Mouse (Mus musculus) hindbrain, embryonic 15.5 days (tissue): ENCODE measurements around the gene Pinlyp. TPM values are rescaled to one million over a fixed set of nuclear protein-coding genes. Genes with fewer than 3 reads are reported as not detected.
"Not testable (repeated sequence)": the region's sequence is repeated elsewhere in the genome, so short reads cannot be mapped to it uniquely, and the experiment has no call there.

Experiments used
- ATAC-seq: fragments of 200-750 bp; cut with Nextera tagmentation; 2 replicates; pipeline ENCODE4 v1.8.0; 2017; ENCODE audit warnings: low read depth, moderate number of reproducible peaks, moderate TSS enrichment; ENCODE audit not compliant: low FRiP score
- H3K27ac ChIP-seq: fragments of 300-500 bp; sonication (generic); replicated peaks from 2 replicates; pipeline ENCODE4 v1.5.1; 2015; ENCODE audit warnings: mild to moderate bottlenecking, inconsistent platforms
- H3K27me3 ChIP-seq: fragments of 300-500 bp; sonication (generic); 2 replicates; pipeline ENCODE4 v1.6.1; 2015; ENCODE audit warnings: control low read depth, inconsistent platforms
- H3K36me3 ChIP-seq: fragments of 300-500 bp; sonication (generic); 2 replicates; pipeline ENCODE4 v1.6.1; 2015; ENCODE audit warnings: control low read depth, inconsistent platforms
- H3K4me1 ChIP-seq: fragments of 300-500 bp; sonication (generic); replicated peaks from 2 replicates; pipeline ENCODE4 v1.6.1; 2015; ENCODE audit warnings: control low read depth, inconsistent platforms
- H3K4me2 ChIP-seq: fragments of 300-500 bp; sonication (generic); 2 replicates; pipeline ENCODE4 v1.6.1; 2015; ENCODE audit warnings: moderate library complexity, mild to moderate bottlenecking, inconsistent platforms
- H3K4me3 ChIP-seq: fragments of 300-500 bp; sonication (generic); 2 replicates; pipeline ENCODE4 v1.5.1; 2015; ENCODE audit warnings: mild to moderate bottlenecking, inconsistent platforms
- H3K9ac ChIP-seq: fragments of 300-500 bp; sonication (generic); 2 replicates; pipeline ENCODE4 v1.6.1; 2015; ENCODE audit warnings: inconsistent platforms
- H3K9me3 ChIP-seq: fragments of 300-500 bp; sonication (generic); 2 replicates; pipeline ENCODE4 v1.6.1; 2016; ENCODE audit warnings: control low read depth, inconsistent platforms
- WGBS: fragments of 180-500 bp; shearing (Covaris S2); methylation state at CpG from one replicate; pipeline ENCODE4 v1.1.7; 2015; 5-methylcytosine and 5-hydroxymethylcytosine counted together
- polyA plus RNA-seq: library from polyadenylated mRNA; unstranded; fragments of >200 nt; fragmentation: Nextera tagmentation; extraction: Ambion mirVana; gene quantifications from 2 replicates; pipeline ENCODE4 v1.2.1, GENCODE M21; 2015

Pinlyp gene
- polyA plus RNA-seq, 1 experiment from 2014 or later: 0.25 TPM

DNA sequence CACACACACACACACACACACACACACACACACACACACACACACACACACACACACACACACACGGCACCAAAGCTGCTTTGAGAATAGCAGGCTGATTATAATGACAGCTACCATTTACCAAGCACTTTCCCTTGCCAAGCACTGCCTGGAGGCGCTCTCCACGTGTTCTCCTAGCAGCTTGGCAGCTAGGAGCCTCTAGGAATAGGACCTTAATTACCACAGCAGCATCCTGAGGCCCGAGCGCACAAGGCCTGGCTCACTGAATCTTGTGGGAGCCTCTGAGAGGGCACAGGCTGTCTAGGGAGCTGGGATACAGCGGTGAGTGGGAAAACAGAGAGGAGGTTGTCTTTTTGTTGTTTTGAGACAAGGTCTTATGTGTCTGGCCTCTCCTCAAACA, 28.3 kb downstream of the Pinlyp start:
- no peak overlapping the region for H3K4me2 ChIP-seq
- 45% methylated on average over 6 of the region's 6 CpGs for WGBS
- H3K36me3 ChIP-seq: peaks cover 31% of the 10 kb centered on the region
- no peaks in the 10 kb centered on the region for H3K9me3 ChIP-seq
- H3K4me1 ChIP-seq: peaks cover 11% of the 10 kb centered on the region; the same call in 1 of the 2 replicates
- H3K9ac ChIP-seq: no peak overlapping the region
- no peak overlapping the region for H3K4me3 ChIP-seq
- no peaks in the 10 kb centered on the region for H3K27me3 ChIP-seq
- peak overlapping the region; percentile 55; the same call in 1 of the 2 replicates for H3K27ac ChIP-seq
- ATAC-seq: no peak

DNA sequence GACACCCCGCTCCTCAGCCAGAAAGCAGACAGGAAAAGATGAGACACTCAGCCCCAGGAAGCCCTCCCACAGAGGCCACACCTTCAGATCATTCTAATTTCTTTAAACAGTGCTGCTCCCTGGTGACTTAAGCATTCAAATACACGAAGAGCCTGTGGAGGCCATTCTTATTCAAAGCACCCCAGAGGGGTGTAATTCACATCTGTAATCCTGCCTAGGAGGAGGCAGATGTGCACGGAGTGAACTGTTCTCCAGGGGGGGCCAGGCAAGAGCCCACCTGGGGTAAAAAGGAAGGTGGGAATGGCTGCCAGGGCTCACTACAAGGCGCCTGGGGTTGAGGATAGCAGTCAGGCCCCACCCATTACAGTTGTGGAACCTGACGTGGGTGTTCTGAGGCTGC, 28.8 kb downstream of the Pinlyp start:
- Histone ChIP-seq H3K4me1 (peaks cover 17% of the 10 kb centered on the region; the same call in 1 of the 2 replicates), H3K27ac (0 out of 2 replicates have a peak overlapping the region, but pooled peaks have one; percentile 42), H3K4me2 (no peak overlapping the region), H3K4me3 (no peak overlapping the region), H3K27me3 (no peaks in the 10 kb centered on the region), H3K9me3 (no peaks in the 10 kb centered on the region), H3K9ac (no peak overlapping the region), H3K36me3 (peaks cover 31% of the 10 kb centered on the region)
- WGBS: 34% methylated on average over 5 of the region's 5 CpGs
- no peak for ATAC-seq

DNA sequence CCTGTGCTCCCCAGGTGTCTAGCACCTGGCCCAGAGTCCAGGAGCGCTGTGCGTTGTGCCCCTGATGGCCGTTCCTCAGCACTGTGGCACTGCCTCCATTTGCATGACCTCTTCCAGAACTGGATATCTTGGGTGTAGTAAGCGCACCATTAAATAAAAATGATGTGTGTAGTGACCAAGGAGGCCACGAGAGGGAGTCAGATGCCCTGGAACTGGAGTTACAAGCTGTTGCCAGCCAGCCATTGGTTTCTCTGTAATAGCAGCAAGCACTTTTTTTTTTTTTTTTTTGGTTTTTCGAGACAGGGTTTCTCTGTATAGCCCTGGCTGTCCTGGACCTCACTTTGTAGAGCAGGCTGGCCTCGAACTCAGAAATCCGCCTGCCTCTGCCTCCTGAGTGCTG, 29.6 kb downstream of the Pinlyp start:
- Histone ChIP-seq H3K36me3 (peaks cover 32% of the 10 kb centered on the region), H3K4me1 (peaks cover 17% of the 10 kb centered on the region; the same call in 1 of the 2 replicates)
- WGBS: 58% methylated on average over 8 of the region's 8 CpGs
- H3K4me2 ChIP-seq, H3K27me3 ChIP-seq, H3K4me3 ChIP-seq, H3K27ac ChIP-seq, H3K9ac ChIP-seq, H3K9me3 ChIP-seq: not testable (repeated sequence)
- 0 out of 2 replicates have a peak, but pooled peaks have one; percentile 8 for ATAC-seq

DNA sequence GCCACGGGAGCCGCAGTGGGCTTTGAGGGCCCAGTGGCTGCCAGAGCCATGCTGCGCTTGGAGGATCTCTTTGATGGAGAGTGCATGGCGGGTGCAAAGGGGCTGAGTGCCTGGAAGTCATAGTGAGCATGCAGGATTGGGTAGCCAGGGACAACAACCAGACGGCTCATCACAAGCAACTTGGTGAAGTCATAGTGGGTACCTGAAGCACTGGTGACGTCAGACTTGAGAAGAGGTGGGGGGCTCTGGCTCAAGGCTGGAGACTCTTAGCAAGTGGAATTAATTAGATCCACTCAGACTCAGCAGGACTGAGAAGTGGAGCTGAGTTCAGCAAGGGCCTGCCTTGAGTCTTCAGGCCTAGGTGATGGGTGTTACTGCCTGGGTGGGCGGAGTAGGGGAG, 33.6 kb downstream of the Pinlyp start, which contains the start of gene AC161166.1:
TSS of gene AC161166.1 (minus strand) at position 101 of the 400 bp plus-strand sequence.
- H3K4me1 ChIP-seq: peaks cover 40% of the 10 kb centered on the region
- H3K27me3 ChIP-seq: no peaks in the 10 kb centered on the region
- H3K9ac ChIP-seq: no peak within 1 kb of the TSS
- no peak within 1 kb of the TSS for H3K4me3 ChIP-seq
- ATAC-seq: no peak
- H3K36me3 ChIP-seq: peaks cover 36% of the 10 kb centered on the region
- no peak within 1 kb of the TSS for H3K27ac ChIP-seq
- H3K9me3 ChIP-seq: no peaks in the 10 kb centered on the region
- 89% methylated on average over 7 of the region's 7 CpGs for WGBS
- no peak within 1 kb of the TSS for H3K4me2 ChIP-seq

DNA sequence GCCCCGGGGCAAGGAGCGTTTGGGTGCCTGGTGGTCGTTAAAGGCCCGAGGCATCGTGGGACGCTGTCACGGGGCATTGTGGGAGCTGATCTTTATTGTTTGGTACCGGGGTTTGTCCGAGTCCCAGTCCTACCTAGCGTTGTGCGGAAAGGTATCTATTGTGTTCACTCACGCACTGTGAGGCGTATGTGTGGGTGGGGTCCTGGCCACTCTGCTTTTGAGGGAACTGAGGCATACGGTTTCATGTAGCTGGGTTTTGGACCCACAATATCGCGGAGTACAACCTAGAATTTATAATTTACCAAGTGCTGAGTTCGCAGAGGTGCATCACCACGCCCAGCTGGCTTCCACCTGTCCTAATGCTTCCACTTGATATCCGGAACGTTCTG, 38.2 kb downstream of the Pinlyp start:
- 1% methylated on average over 20 of the region's 20 CpGs for WGBS
- H3K4me3 ChIP-seq: peak overlapping the region; percentile 68
- peaks cover 63% of the 10 kb centered on the region for H3K4me1 ChIP-seq
- H3K27ac ChIP-seq: peak overlapping the region; percentile 100
- H3K36me3 ChIP-seq: 0 out of 2 replicates have a peak, but pooled peaks cover 11% of the 10 kb centered on the region
- no peaks in the 10 kb centered on the region for H3K27me3 ChIP-seq
- no peaks in the 10 kb centered on the region for H3K9me3 ChIP-seq
- ATAC-seq: peak; percentile 29; the same call in 1 of the 2 replicates
- peak overlapping the region; percentile 85 for H3K9ac ChIP-seq
- H3K4me2 ChIP-seq: peak overlapping the region; percentile 72

DNA sequence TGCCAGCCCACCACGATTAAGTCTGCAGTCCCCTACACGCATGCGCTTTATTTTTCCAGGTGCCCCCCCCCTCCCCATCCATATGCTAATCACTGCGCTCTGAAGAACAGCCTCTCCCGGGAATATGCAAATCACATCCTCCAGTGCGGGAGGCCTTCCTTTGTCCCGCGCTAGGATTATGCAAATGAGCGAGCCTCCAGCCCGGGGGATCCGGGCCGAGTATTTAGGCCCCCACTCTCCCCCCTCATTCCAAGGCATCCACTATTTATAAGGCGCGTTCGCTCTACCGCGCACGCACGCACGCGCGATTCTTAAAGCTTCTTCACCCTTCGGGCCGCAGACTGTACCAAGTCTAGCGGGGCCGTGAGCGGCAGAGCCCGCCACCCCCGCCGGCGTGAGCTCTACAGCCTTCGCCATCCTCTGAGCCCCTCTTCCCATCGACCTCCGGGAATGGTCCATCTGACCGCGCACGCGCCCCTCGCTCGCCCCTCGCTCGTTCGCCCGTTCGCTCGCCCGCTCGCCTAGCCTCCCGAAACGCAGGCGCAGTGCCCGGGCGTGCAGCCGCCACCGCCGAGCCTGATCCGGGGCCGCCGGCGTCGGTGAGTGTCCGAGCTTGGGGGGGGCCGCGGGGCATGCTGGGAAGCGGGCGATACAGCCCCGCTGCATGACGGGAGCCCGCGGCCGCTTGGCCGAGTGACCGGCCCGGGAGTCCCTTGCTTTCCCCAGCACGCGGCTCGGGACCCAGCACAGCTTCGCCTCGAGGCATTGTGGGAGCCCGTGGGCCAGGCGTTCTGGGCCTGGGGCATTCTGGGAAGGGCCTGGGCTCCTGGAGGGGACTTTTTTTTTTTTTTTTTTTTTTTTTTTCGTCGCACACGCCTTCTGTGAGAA, 38.8 kb downstream of the Pinlyp start, which contains the start of gene Zfp428:
TSS of gene Zfp428 (plus strand) at position 169 of the 888 bp plus-strand sequence.
- Histone ChIP-seq H3K4me1 (peaks cover 57% of the 10 kb centered on the region), H3K27ac (peak within 1 kb of the TSS; percentile 100), H3K4me3 (peak within 1 kb of the TSS; percentile 68), H3K36me3 (0 out of 2 replicates have a peak, but pooled peaks cover 16% of the 10 kb centered on the region), H3K9ac (peak within 1 kb of the TSS; percentile 85), H3K9me3 (no peaks in the 10 kb centered on the region), H3K4me2 (peak within 1 kb of the TSS; percentile 72), H3K27me3 (no peaks in the 10 kb centered on the region)
- WGBS: under 1% methylated on average over 84 of the region's 84 CpGs
- peak; percentile 93 for ATAC-seq

DNA sequence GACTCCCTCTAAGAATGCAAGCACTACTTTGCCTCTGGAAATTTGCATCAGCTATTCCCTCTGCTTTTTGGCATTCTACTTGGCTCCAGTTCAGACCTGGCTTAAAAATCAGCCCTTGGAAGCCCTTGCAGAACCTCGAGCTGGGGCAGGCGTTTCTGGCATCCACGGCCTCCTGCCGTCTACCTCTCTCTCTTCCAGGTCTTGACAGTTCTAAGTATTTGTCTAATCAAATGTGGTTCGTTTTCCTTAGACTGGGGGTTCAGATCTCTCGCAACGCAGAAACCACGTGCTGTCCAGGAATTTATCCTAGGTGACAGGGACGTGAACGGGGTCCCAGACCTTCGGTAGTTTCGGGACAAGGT, 39.5 kb downstream of the Pinlyp start:
- peak overlapping the region; percentile 68 for H3K4me3 ChIP-seq
- peak overlapping the region; percentile 100 for H3K27ac ChIP-seq
- H3K4me1 ChIP-seq: peaks cover 57% of the 10 kb centered on the region
- H3K27me3 ChIP-seq: no peaks in the 10 kb centered on the region
- peak overlapping the region; percentile 85 for H3K9ac ChIP-seq
- no peaks in the 10 kb centered on the region for H3K9me3 ChIP-seq
- under 1% methylated on average over 12 of the region's 12 CpGs for WGBS
- peak overlapping the region; percentile 72 for H3K4me2 ChIP-seq
- H3K36me3 ChIP-seq: peaks cover 19% of the 10 kb centered on the region
- no peak for ATAC-seq

DNA sequence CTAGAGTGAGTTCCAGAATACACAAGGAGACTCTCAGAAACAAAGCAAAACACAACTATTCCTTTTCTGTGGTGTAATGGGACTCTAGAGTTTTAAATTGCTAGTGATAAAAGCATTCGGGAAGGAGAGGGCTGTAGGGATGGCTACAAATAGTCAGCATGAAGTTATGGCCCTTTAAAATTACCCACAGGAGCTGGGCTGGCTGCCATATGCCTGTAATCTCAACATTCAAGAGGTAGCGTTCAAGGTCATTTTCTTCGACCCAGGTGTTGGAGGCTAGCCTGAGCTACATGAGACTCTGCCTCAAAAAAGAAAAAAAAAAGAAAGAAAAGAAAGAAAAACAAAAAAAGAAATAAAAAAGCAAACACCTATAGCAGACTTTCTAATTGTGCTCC, 39.9 kb downstream of the Pinlyp start:
- Histone ChIP-seq H3K4me1 (peaks cover 57% of the 10 kb centered on the region), H3K9ac (peak overlapping the region; percentile 85), H3K27me3 (no peaks in the 10 kb centered on the region), H3K4me2 (peak overlapping the region; percentile 72), H3K9me3 (no peaks in the 10 kb centered on the region), H3K4me3 (peak overlapping the region; percentile 68), H3K36me3 (peaks cover 19% of the 10 kb centered on the region), H3K27ac (peak overlapping the region; percentile 100)
- no peak for ATAC-seq
- 10% methylated on average over 3 of the region's 3 CpGs for WGBS

DNA sequence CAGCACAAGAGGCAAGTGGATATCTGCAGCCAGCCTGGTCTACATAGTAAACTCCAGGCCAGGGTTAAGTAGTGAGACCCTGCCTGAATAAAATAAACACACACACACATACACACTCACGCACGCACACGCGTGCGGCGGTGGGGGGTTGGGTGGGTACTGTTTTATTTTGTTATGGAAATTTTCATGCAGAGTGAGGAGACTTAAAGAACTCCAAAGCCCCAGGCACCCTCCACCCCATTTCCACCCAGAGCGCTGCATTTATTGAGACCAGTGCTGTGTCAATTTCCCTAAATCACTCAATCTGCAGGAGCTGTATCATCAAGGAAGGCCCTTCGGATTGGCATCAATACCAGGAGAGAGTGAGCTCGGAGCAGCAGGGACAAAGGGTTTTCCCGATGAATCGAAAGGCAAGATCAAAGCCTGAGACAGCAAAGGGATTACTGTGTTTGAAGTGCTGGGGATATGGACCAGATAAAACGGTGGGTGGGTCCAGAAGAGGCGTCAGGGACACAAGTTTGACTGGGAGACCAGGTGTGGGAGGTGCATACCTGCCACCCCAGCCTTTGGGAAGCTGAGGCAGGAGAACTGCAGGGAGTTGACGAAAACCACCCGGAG, 40.4 kb downstream of the Pinlyp start:
- Histone ChIP-seq H3K4me2 (peak overlapping the region; percentile 72), H3K27ac (peak overlapping the region; percentile 100), H3K4me1 (peaks cover 53% of the 10 kb centered on the region), H3K4me3 (peak overlapping the region; percentile 68), H3K27me3 (no peaks in the 10 kb centered on the region), H3K36me3 (peaks cover 24% of the 10 kb centered on the region), H3K9ac (peak overlapping the region; percentile 85; the same call in 1 of the 2 replicates), H3K9me3 (no peaks in the 10 kb centered on the region)
- 13% methylated on average over 15 of the region's 15 CpGs for WGBS
- no peak for ATAC-seq

DNA sequence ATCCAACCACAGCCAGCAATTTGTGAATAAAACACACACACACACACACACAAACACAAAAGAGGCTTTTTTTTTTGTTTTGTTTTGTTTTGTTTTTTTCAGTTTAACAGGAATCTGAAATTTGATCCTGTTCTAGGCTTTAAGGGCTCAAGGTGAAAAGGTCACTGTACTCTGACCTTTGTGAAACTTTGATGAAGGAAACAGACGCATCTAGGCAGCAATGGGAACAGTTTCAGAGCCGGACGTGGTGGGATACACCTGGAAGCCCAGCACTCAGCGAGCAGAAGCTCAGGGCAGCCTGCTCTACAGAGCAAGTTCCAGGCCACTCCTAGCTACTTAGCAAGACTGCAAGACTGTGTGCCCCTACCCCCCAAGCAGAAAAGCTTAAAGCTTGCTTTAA, 41.0 kb downstream of the Pinlyp start:
- H3K27ac ChIP-seq: peak overlapping the region; percentile 100
- ATAC-seq: no peak
- H3K4me3 ChIP-seq: no peak overlapping the region
- H3K27me3 ChIP-seq: no peaks in the 10 kb centered on the region
- peaks cover 25% of the 10 kb centered on the region for H3K36me3 ChIP-seq
- no peak overlapping the region for H3K4me2 ChIP-seq
- H3K9me3 ChIP-seq: no peaks in the 10 kb centered on the region
- WGBS: 18% methylated on average over 4 of the region's 4 CpGs
- no peak overlapping the region for H3K9ac ChIP-seq
- H3K4me1 ChIP-seq: peaks cover 48% of the 10 kb centered on the region

DNA sequence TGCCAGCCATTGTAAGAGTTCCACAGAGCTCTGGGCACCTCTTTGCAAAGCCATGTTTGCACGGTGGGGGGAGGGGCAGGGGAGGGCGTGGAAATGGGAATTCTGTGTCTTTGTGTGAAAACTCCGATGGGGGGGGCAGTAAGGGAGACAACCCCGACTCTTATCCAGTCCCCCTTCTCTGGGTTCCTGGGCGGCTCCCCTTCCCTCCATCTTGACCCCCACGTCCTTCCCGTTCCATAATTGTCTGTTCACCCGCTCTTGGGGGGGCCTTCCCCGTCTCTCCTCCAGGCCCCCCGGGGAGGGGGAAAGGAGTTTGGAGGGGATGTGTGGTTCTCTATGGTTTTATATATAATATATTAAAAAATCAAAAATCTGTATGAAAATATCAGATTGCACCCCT, 41.9 kb downstream of the Pinlyp start:
- Histone ChIP-seq H3K27me3 (no peaks in the 10 kb centered on the region), H3K27ac (no peak overlapping the region), H3K9me3 (no peaks in the 10 kb centered on the region), H3K9ac (no peak overlapping the region), H3K4me1 (peaks cover 42% of the 10 kb centered on the region), H3K4me2 (no peak overlapping the region), H3K36me3 (peaks cover 25% of the 10 kb centered on the region), H3K4me3 (no peak overlapping the region)
- 20% methylated on average over 8 of the region's 10 CpGs for WGBS
- no peak for ATAC-seq

DNA sequence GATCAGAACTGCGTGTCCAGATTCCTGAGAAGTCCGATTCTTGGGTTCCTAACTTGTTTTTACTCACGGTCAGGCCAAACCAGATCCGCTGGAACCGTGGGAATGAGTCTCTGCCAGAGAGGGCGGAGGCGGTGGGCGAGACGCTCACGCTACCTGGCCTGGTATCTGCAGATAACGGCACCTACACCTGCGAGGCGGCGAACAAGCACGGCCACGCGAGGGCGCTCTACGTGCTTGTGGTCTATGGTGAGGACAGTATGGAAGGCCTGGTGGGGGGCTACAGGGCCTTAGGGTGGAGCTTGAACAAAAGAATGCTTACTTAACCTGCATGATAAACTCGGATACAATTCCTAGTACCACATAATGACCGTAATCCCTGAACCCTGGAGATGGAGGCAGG, 44.4 kb downstream of the Pinlyp start:
- Histone ChIP-seq H3K36me3 (peaks cover 25% of the 10 kb centered on the region), H3K27ac (no peak overlapping the region), H3K4me1 (peaks cover 33% of the 10 kb centered on the region), H3K9ac (no peak overlapping the region), H3K9me3 (no peaks in the 10 kb centered on the region), H3K27me3 (no peaks in the 10 kb centered on the region), H3K4me3 (no peak overlapping the region), H3K4me2 (no peak overlapping the region)
- no peak for ATAC-seq
- WGBS: 55% methylated on average over 21 of the region's 21 CpGs
